Mouse (Mus musculus): ENCODE data around the gene Tiparp.

DNA sequence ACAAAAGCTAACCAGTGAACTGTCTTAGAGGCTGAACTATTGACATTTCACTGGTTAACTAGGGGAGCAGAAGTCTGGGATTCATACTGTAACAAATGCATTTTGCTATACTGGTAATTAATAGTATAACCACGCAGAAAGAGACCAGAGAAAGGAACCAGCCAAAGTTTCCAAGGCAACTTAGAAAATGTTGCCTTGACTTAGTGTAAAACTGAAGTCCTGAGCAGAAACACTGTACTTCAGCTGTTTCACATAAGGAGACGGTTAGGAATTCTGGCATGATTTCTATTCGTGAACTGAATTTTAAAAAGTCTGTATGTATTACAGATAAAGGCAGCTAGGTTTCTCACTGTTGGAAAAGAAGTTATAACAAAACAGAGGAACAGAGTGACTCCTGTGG is 67.0 kb downstream of the Tiparp start:
- TF ChIP-seq CTCF (IDR thresholded peaks at IDR 0.05; ENCODE audit: extremely low read depth, insufficient read length, insufficient replicate concordance, low read depth, low read length) = no peak
- TF ChIP-seq POLR2A (IDR thresholded peaks at IDR 0.05; ENCODE audit: low read depth, low read length) = no peak
